Mouse (Mus musculus) neural tube, embryonic 14.5 days (tissue): ENCODE measurements around the gene Enpp6. TPM values are rescaled to one million over a fixed set of nuclear protein-coding genes. Genes with fewer than 3 reads are reported as not detected.

Experiments
- polyA plus RNA-seq: library from polyadenylated mRNA; unstranded; fragments of >200 nt; fragmentation: Nextera tagmentation; extraction: Ambion mirVana; gene quantifications from 2 replicates; pipeline ENCODE4 v1.2.1, GENCODE M21; 2014

The Enpp6 gene
- polyA plus RNA-seq, 1 experiment from 2014 or later, result 0.70 TPM

Other genes with a start within 250 kb of the Enpp6 start
- 8.9 and 10.6 TPM in 2 replicates for gene Irf2, start 247.2 kb upstream of the Enpp6 start, polyA plus RNA-seq